Mouse (Mus musculus) kidney, adult 9 months (tissue): Measurements from ENCODE around the gene Gpsm3.

Experiments
- DNase-seq: peaks from one replicate; pipeline ENCODE4 v3.0.0; 2022

Gpsm3 gene

GRCm38 (mm10) chr17:34604511-34605237, 15.1 kb downstream of the Gpsm3 start:
- peak; percentile 94 for DNase-seq

GRCm38 (mm10) chr17:34605609-34606008, 16.0 kb downstream of the Gpsm3 start:
- DNase-seq: peak; percentile 98

GRCm38 (mm10) chr17:34606186-34607039, 16.8 kb downstream of the Gpsm3 start:
- no peak for DNase-seq

GRCm38 (mm10) chr17:34607997-34608396, 18.4 kb downstream of the Gpsm3 start:
- DNase-seq: no peak

- no peak for DNase-seq
Observed at GRCm38 (mm10) chr17:34611050-34611449, 21.4 kb downstream of the Gpsm3 start.

GRCm38 (mm10) chr17:34613054-34613645, 23.5 kb downstream of the Gpsm3 start:
- DNase-seq: no peak

GRCm38 (mm10) chr17:34613830-34614229, 24.2 kb downstream of the Gpsm3 start:
- no peak for DNase-seq

GRCm38 (mm10) chr17:34615871-34616270, 26.3 kb downstream of the Gpsm3 start, which contains the start of gene Egfl8:
Egfl8 (minus strand) TSS chr17:34615971.
- no peak for DNase-seq

- peak; percentile 84 for DNase-seq
Observed at GRCm38 (mm10) chr17:34618999-34619398, 29.4 kb downstream of the Gpsm3 start.

GRCm38 (mm10) chr17:34621006-34621405, 31.4 kb downstream of the Gpsm3 start:
- no peak for DNase-seq

GRCm38 (mm10) chr17:34623161-34623560, 33.6 kb downstream of the Gpsm3 start:
- DNase-seq: no peak

GRCm38 (mm10) chr17:34624981-34625380, 35.4 kb downstream of the Gpsm3 start:
- DNase-seq: peak; percentile 82

- peak; percentile 67 for DNase-seq
Observed at GRCm38 (mm10) chr17:34626062-34626772, 36.6 kb downstream of the Gpsm3 start.

GRCm38 (mm10) chr17:34626773-34627092, 37.1 kb downstream of the Gpsm3 start:
- peak; percentile 60 for DNase-seq

GRCm38 (mm10) chr17:34627093-34627942, 37.7 kb downstream of the Gpsm3 start:
- peak; percentile 95 for DNase-seq

GRCm38 (mm10) chr17:34627943-34628643, 38.5 kb downstream of the Gpsm3 start, which contains the start of gene Ppt2:
Ppt2 (minus strand) TSS chr17:34628510.
- peak; percentile 89 for DNase-seq

GRCm38 (mm10) chr17:34628644-34628967, 39.0 kb downstream of the Gpsm3 start:
- DNase-seq: no peak

GRCm38 (mm10) chr17:34629221-34629751, 39.7 kb downstream of the Gpsm3 start, which contains the start of gene Prrt1:
Prrt1 (plus strand) TSS chr17:34629533.
- DNase-seq: no peak

- no peak for DNase-seq
Observed at GRCm38 (mm10) chr17:34629796-34630603, 40.4 kb downstream of the Gpsm3 start.

- no peak for DNase-seq
Observed at GRCm38 (mm10) chr17:34630761-34631301, 41.2 kb downstream of the Gpsm3 start.
